Mouse (Mus musculus) frontal cortex, postnatal 36 days (tissue): ENCODE results near the gene Sp6.

Experiments used
- DNase-seq, 2 experiments: peaks; one replicate each; pipeline ENCODE4 v3.0.0; 2022; ENCODE audit warnings: low spot score in 2 of 2

The Sp6 gene

GRCm38 (mm10) chr11:97063274-97063920 is 50.2 kb downstream of the Sp6 start:
- no peak for DNase-seq

GRCm38 (mm10) chr11:97063921-97064295 is 50.7 kb downstream of the Sp6 start:
- no peak for DNase-seq

GRCm38 (mm10) chr11:97065538-97066295 is 52.5 kb downstream of the Sp6 start:
- no peak for DNase-seq

- no peak for DNase-seq
These were observed 53.6 kb downstream of the Sp6 start for GRCm38 (mm10) chr11:97066656-97067360.

GRCm38 (mm10) chr11:97069333-97069732 is 56.1 kb downstream of the Sp6 start:
- DNase-seq, result no peak

GRCm38 (mm10) chr11:97069770-97070169 is 56.6 kb downstream of the Sp6 start:
- no peak for DNase-seq

- no peak for DNase-seq
These were observed 57.9 kb downstream of the Sp6 start for GRCm38 (mm10) chr11:97071129-97071528.

- peak; percentile 52 to 72 for DNase-seq
These were observed 59.3 kb downstream of the Sp6 start for GRCm38 (mm10) chr11:97072533-97072932.

GRCm38 (mm10) chr11:97074235-97074634 is 61.0 kb downstream of the Sp6 start:
- DNase-seq, result no peak
